Mouse (Mus musculus) left cerebral cortex, postnatal 4 days (tissue): ENCODE results near the gene Mybph. TPM values are rescaled to one million over a fixed set of nuclear protein-coding genes. Genes with fewer than 3 reads are reported as not detected.
"Not testable (repeated sequence)": the region's sequence is repeated elsewhere in the genome, so short reads cannot be mapped to it uniquely, and the experiment has no call there.

Source experiments
- DNase-seq: peaks from one replicate; pipeline ENCODE4 v3.0.0-alpha.2; 2022
- intact Hi-C: fragments of 180-260 bp; cut with DNase I; formaldehyde crosslinking; loops from one replicate; pipeline ENCODE4 v1.15.1; 2025
- total RNA-seq, 2 experiments: library from RNA; stranded (reverse); gene quantifications; 2 replicates each; pipeline ENCODE4 v1.2.3; 2021

Mybph gene
- total RNA-seq, 2 experiments from 2014 or later = 0.18 TPM; not detected in 1

DNA sequence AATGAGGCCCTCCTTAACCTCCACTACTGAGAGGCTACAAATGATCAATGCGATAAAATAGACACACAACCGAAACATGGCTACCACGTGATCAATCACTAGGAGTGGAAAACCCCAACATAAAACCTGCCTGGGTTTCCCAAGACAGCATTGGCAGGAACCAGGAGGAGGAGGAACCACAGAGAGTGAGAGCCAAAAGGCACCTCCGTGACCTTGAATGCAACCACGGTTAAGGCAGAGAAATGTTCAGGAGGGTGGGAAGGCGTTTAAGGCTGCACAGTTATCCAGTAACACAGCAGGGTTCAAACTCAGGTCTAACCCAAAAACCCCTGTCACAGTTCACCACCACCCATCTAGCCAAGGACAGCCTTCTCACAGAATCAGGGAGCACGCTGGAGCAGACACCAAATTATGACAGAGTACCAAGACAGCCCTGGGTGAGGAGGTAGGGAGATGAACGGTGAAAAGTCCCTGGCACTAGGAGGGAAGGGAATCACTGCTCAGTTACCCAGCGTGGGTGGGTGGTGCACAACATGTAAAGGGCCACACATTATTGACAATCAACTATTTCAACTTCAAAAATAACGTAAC is 37.5 kb downstream of the Mybph start:
- no peak for DNase-seq
- intact Hi-C loops = no loop called here

DNA sequence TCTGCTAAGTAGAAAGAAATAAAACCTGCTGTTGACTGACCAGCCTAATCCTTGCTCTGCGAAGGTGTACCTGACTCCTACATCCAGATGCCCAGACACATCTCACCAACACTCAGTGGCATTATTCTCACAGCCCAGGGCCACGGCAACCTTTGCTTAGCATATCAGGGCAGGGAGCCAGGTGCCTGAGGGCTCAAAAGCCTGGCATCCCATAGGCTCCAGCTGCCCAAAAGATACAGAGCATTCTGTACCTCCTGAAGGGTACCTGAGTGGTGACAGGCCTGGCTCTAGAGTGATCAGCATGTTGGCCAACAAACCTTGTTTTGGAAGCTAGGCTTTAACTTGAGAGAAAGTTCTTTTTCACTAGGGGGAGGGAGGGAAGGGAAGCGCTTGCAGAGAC is 38.0 kb downstream of the Mybph start:
- DNase-seq = no peak
- intact Hi-C loops = no loop called here

DNA sequence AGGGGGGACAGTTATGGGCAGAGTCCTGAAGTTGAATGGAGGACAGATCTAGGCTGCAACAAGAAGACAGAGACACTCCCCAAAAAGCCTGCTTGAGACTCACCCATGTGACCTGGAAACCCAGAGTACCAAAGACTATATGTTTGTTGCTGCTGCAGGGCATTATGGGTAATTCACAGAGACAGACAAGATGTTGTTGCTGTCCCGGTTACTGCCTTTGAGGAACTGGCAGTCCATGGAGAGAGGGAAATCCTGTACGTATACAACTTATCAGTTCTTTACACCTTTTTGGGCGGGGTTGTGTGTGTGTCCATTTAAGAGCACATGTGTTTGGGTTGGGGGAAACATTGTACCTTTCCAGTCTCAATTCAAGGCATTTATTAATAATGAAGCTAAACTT is 38.4 kb downstream of the Mybph start:
- DNase-seq = no peak
- intact Hi-C loops = no loop called here

DNA sequence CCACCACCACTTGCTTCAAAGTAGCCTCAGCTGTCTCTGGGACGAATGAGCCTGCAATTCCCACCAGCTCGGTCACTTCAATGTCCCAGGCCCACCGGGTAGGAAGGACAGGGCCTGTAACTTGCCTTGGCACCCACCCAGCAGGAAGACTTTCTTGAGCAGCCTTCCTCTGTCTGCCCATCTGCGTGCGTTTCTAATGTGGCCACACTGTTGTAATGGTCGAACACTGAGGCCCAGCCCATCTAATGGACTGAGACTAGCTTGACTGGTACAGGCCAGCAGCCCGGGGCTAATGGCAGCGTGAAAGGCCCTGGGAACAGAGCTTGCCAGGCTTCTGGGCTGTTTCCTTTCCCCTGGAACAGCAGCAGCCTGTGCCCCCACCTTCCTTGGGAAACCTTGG is 39.1 kb downstream of the Mybph start:
- DNase-seq = no peak
- intact Hi-C loops = no loop called here

DNA sequence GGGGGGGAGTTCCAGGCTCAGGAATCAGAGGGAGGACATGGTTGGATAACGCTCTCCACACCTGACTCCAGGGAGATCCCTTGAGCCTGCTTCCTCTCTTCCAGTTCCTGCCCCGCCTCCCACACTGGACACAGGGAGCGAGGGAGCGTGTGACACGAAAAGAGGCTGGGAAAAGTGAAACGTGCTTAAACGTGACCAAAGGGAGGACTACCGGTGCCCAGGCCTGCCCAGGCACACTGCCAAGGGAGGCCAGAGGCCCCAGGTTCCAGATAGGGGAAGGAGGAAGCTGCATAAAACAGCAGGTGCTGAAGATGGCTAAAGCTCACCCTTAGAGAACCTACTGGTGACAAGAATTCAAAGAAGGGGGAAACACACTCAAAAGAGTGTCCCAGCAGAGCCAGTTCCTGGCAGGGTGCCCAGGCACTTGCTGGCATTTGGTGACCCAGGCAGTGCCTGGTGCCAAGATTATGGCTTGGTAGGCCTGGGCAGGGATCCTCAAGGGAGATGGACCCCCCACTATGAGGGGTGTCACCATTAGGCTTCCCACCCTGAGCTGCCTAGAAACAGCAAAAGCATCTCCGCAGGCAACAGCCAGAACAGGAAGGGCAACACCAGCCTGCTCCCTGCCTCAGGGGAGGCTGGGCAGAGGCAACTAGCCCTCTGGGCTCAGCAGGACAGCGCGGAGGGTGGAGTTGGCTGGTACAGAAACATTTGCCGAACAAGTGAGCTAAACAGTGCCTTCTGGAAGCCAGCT is 39.7 kb downstream of the Mybph start:
- DNase-seq = peak; percentile 78
- intact Hi-C loops = no loop called here

DNA sequence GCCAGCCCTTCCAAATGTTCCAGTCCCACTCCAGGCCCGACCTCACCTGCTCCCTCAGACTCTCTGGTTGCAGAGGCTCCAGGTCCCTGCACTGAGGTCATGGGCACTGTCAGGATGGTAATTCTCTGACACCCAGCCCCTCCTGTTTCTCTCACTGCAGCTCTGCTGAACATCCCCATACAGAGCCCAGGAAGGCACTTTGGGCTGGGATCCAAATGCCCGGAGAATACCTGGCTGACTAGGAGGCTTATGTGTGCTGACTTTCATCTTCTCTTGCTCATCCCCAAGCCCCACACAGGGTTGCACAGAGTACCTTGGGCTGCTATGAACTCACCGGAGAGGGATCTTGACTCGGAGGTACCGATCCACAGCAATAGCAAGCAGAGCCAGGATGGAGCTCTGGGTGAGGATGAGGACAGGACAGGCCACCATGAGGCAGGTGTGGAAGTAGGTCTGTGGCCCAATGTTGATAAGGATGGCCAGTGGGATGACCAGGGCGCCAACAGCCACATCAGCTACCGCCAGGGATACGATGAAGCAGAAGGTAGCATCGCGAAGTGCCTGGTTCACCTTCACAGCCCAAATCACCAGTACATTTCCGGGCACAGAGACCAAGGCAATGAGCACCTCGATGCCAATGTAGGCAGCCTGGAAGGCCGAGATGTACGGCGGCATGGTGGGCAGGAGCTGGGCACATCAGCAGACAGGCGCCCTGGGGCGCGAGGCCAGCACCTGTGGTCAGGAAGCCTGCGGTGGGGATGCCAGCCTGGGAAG is 40.6 kb downstream of the Mybph start:
- intact Hi-C loops = no loop called here
- DNase-seq = no peak

DNA sequence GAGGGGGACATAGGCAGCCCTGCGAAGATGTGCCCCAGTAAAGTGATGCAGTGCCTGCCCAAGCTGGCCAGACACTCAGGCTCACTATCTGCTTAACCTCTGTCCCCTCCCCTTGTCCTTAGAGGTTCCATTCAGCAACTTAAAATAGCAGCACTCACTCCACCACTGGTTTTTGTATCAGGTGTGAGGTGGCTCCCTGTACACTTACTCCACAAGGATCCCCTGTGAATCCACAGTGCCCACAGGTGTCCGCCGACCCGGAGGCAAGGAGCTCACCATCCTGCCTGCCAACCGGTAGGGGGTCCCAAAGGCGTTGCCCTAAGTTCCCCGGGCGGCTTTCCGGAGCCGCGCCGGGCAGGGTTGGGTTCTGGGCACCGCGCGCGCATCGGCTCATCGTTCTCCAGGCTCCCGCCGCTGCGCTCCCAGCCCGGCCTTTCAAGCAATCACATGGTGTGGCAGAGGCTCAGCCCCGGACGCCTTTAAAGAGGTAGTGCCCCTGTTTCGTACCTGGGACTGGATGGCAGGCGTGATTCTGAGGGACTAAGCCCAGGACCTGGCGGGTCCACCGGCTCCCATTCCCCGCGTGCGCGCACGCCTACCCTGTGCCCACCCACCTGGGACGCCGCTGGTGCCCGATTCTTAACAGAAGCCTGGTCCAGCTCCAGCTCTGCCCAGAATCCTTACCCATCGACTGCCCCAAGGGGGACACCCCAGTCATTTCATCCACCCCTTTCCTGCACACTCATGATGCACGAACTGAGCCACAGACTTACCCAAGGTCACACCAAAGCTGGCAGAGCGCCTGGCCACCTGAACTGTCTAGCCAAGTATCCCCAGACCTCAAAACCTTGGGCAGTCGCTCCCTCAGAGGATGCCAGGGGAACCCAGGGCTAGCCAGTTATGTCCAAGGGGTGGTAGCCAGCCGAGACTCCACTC is 41.5 kb downstream of the Mybph start:
- peak; percentile 54 for DNase-seq
- intact Hi-C loops = no loop called here

DNA sequence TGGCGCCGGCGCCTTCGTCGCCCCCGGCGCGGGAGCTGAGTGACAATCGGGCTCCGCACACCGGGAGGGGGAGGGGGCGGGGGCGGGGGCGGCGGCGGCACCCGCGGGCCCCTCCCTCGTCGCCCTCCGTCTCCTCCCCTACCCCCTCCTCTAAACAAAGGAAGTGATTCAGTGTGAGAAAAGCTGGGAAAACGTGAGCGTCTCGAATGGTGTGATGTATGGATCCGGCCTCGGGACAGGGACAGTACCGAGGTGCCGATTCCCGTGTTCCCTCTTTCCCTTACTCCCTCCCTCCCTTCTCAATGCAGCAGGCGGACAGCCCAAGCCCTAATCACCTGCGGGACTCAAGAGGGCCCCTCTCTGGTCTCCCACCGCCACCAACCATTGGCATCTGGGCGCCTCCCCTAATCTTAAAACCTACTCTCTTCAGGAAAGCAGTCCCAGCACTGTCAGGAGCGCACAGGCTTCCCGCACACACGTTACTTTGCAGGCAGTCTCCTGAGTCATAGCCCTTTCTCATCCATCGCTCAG is 42.2 kb downstream of the Mybph start, which contains the start of gene Adora1:
Gene Adora1, minus strand, starts transcription at position 41 of the 531 bp plus-strand sequence.
- intact Hi-C loops = no loop called here
- DNase-seq = no peak

DNA sequence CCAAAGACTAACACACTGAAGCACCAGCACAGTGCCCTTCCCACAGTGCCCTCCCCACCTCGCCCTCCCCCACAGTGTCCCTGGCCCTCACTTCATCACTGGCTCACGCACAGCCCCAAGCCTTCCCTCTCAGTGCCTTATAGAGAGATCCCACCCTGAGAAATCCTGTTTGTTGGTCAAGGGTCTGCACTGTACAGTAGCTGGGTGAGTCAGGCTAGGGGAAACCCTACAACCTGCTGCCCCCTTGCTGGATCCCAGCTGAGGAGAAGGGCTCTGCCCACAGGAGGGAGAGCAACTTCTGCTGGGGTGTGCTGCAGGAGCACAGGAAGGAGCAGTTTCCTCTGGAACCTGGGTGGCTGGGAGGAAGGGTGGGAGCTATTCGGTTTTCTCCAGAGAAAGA is 42.9 kb downstream of the Mybph start:
- DNase-seq = no peak
- intact Hi-C loops = no loop called here

DNA sequence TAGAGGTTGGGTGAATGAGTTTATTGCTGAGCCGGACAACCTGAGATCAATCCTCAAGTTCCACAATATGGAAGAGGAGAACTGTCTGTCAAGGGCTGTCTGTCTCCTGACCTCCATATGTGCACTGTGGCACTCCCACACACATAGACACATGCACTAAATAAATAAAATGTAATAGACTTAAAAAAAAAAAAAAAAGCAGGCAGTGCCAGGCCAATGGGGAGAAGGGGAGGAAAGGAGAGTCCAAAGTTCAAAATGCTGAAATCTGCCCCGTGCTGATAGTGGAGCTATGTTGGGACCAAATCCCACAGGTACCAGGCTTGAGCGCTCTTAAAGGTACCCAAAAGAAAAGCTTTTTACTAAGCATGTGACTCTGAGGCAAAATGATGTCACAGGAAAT is 44.2 kb downstream of the Mybph start:
- intact Hi-C loops = no loop called here
- DNase-seq = no peak

DNA sequence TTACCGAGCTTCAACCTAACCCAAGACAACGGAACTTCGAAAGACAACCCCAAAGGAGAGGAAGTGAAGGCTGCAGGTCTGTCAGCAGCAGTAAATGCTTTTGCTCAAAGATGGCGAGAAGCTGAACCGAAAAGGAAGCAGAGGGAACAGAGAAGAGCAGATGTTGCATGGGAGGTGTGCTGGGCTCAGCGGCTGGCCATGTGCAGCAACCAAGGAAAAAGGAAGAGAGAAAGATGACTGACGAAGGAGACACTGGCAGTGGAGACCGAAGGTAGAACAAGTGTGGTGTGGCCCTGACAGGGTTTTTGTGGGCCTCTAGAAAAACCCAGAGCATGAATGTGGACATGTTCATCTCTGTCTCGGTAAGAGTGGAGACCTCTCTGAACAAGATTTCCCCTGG is 47.5 kb downstream of the Mybph start:
- intact Hi-C loops = loop anchor here (5.0 kb wide), 3 partner anchors 38 to 92 kb away; partner anchors contain the start of gene Ppfia4
- DNase-seq = no peak

DNA sequence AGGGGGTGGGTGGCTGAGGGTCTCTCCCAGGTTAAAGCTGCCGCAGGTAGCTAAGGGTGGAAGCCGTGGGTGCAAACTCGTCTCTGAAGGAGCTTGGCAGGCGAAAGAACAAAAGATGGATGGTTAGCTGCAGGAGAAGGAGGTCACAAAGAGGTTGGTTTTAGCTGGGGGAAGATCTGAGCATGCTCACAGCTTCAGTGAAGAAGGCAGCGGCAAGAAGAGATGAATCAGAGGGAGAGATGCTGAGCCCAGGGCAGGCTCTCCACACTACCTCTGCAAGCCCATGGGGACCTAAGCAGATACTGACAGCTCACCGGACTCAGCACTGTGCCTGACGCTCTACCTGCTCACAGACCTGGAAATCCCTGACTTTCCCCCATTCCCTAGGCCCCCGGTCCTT is 48.0 kb downstream of the Mybph start:
- intact Hi-C loops = loop anchor here (5.0 kb wide), 3 partner anchors 39 to 91 kb away; partner anchors contain the start of gene Ppfia4
- DNase-seq = no peak

DNA sequence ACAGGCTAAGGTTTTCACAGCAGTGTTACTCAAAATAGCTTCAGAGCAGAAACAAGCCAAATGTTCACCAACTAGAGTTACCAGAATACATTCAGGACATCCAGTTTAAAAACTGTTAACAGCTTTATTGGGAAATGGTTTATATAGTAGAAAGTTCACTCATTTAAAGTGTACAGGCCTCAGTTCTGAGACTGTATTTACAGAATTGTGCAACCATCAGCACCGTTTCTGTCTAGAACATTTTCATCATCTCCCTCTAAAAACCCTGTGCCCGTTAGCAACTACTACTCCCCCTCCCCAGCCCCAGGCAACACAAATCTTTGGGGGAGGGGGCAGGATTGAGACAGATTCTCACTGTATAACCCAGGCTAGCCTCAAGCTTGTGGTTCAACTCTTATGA is 49.0 kb downstream of the Mybph start:
- DNase-seq = no peak
- intact Hi-C loops = loop anchor here (5.0 kb wide), 3 partner anchors 40 to 90 kb away; partner anchors contain the start of gene Ppfia4

DNA sequence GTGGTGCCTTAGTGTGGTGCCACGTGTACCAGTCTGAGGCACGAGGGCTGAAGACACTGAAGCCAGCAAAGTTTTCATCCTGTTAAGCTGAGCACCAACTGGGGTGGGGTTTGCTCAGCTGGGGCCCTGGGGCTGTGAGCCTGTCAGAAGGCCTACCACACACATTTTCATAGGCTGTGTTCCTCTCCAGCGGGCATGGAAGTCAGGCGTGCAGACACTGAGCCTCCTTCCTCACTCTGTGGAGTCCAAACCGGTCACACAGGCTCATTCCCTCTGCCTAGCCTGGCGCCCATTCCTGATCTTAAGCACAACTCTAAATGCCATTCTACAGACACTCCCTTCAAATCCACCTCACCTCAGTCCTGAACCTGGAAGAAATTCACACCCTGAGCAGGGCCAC is 50.3 kb downstream of the Mybph start:
- intact Hi-C loops = loop anchor here (5.0 kb wide), 3 partner anchors 41 to 91 kb away; partner anchors contain the start of gene Ppfia4
- DNase-seq = no peak

DNA sequence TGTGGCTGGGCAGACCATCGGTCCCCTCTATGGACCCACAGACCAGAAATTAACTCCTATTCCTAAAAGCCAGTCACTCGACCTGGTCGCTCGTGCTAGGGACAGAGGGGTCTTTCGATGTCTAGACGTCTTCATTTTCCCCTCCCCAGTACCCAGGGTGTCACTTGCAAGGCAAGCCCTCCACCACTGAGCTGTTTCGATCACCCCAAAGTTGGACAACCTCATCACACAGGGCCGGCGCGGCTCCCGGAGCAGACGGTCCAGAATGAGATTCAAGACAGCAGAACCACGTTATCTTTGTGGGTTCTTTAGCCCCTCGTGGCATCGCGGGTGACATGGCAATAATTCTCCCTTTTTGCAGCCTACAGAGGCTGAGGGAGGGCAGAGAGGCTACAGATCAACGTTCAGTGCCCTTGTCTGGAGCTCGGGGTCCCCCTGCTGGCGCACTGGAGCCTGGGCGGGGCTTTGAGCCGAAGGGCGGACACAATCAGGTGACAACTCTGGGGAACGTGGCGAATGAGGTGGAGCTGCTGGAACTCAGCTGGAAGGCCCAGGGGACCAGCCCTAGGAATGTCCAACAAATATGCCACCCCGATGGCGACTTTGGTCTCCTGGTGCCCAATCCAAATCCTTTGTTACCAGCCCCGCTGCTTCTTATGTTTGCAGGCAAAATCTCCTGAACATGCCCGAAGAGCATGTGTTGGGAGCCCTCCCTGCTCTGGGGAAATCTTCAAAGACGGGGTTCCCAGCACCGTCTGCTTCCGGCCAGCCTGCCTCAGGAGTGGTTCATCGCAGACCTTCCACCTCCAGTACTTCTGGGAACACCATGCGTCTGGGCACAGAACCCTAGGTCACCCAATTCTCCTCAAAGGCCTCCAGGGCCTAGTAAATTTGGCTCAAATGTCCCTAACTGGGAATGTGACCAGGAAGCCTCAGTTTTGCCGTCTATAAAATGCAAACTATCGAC is 51.0 kb downstream of the Mybph start:
- peak; percentile 94 for DNase-seq
- intact Hi-C loops = loop anchor here (5.0 kb wide), 3 partner anchors 42 to 92 kb away; partner anchors contain the start of gene Ppfia4

DNA sequence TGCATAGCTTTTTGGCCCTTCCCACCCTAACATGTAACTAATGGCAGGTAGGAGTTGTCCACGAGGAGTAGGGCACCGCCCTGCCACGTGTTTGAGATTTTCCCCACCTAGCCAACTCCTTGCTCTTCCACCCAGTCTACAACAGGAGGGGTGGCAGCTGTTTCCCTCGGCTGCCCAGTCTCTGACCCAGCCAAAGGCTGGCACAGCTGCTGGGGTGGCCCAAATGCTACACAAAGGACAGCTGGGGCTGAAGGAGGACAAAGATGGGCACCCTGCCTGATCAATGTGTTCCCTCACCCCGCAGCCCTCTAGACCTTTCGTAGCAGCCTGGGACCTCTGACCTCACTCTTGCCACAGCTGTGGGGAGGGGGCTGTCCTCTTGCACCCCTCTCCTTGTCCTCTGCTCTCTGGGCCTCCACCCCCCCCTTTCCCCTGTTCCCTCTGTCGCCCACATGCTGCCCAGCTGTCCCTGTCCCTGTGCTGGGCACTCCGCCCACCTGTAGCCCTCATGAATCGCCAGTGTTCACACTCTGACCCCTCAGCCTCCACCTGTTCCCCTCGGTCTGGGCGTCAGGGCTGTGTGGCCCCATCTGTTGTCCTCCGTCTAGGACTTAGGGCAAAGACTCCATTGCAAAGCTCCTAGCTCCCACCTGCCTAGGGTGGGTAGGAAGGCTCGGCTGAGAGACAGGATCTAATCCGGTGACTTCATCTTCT is 51.9 kb downstream of the Mybph start:
- intact Hi-C loops = no loop called here

DNA sequence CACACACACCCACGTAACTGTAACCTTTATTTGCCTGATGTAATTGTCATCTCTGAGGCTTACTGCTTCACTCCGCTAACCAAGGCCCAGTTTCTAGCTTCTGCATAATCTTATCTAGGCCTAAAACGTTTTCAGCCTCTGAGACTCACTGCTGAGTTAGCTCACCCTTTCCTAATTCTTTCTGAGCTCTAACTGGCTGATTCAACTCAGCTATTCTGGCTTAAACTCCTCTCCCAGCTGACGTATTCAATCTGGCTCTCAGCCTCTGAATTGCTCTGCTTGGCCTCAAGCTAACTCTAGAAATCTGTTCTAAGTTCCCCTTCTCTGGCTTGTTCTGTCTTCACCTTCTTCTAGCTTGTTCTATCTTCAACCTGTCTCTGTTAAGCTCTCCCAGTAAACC is 53.3 kb downstream of the Mybph start:
- DNase-seq = no peak
- intact Hi-C loops = no loop called here

More for the DNA sequence above, 51.9 kb downstream of the Mybph start:
- DNase-seq = peak; percentile 65

DNA sequence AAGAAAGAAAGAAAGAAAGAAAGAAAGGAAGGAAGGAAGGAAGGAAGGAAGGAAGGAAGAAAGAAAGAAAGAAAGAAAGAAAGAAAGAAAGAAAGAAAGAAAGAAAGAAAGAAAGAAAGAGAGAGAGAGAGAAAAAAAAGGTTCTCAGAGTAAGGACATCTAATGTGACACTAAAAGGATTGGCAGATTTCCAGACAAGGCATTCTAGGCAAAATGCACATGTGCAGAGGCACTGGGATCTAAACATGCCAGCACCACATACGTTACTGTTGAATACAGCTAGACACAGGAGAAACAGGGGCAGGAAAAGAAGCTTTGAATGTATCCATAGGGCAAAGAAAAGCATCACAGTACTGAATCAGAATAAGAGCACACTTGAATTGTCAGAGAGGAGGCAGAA is 56.4 kb downstream of the Mybph start:
- intact Hi-C loops, DNase-seq: not testable (repeated sequence)
